Mouse (Mus musculus) bone marrow, adult 2 months (tissue): ENCODE measurements around the gene Snrk.

ENCODE experiments used
- CTCF ChIP-seq: fragments of 200-500 bp; IDR thresholded peaks from 2 replicates; pipeline ENCODE4 v1.5.1; 2011; ENCODE audit warnings: low read length, control low read depth; ENCODE audit not compliant: control insufficient read depth, insufficient read depth
- POLR2A ChIP-seq: fragments of 200-500 bp; IDR thresholded peaks from 2 replicates; pipeline ENCODE4 v1.6.1; 2011; ENCODE audit warnings: low read depth, mild to moderate bottlenecking, control low read depth, low read length, borderline replicate concordance; ENCODE audit not compliant: control insufficient read depth

- TF ChIP-seq POLR2A (no peak), CTCF (no peak)
Measured at GRCm38 (mm10) chr9:122164535-122164934, 47.5 kb downstream of the Snrk start.
